ENCODE assay signal across 8 mouse cellular contexts in genomic region chr17:47922579-47922978, GRCm38 (mm10). TPM values are rescaled to one million over a fixed set of nuclear protein-coding genes. Genes with fewer than 3 reads are reported as not detected.
DNase-seq lines count a peak whose midpoint lies in the region; ATAC-seq and TF ChIP-seq lines count a peak whose summit lies in the region.

No protein-coding gene starts in this region.

- peaks cover 10% of the 10 kb centered on the region; the same call in 1 of the 2 replicates for H3K4me1 ChIP-seq in heart, postnatal 0 days (ENCODE audit: control insufficient read depth, insufficient read depth)
- H3K4me1 ChIP-seq in bone marrow, adult 2 months (ENCODE audit: control insufficient read depth, insufficient read depth, low read length), result peaks cover 2% of the 10 kb centered on the region; the same call in 1 of the 2 replicates
- H3K4me1 ChIP-seq in hindbrain, embryonic 10.5 days (replicated peaks), result peaks cover 84% of the 10 kb centered on the region
- H3K4me1 ChIP-seq in midbrain, embryonic 10.5 days, result peaks cover 87% of the 10 kb centered on the region

- no peak for TF ChIP-seq POLR2A in bone marrow, adult 2 months (IDR thresholded peaks at IDR 0.05; ENCODE audit: borderline replicate concordance, control insufficient read depth, low read depth, low read length)

- H3K27ac ChIP-seq in heart, postnatal 0 days (ENCODE audit: low read depth), result no peak overlapping the region
- no peak overlapping the region for H3K27ac ChIP-seq in bone marrow, adult 2 months (ENCODE audit: control insufficient read depth, insufficient read depth, low read depth, low read length, poor library complexity)
- peak overlapping the region; percentile 99 for H3K27ac ChIP-seq in hindbrain, embryonic 10.5 days
- peak overlapping the region; percentile 99 for H3K27ac ChIP-seq in midbrain, embryonic 10.5 days (replicated peaks)

- WGBS in heart, postnatal 0 days, result 3% methylated on average over 24 of the region's 24 CpGs
- WGBS in bone marrow, adult 2 months, result 2% methylated on average over 24 of the region's 24 CpGs
- under 1% methylated on average over 24 of the region's 24 CpGs for WGBS in hindbrain, embryonic 10.5 days
- under 1% methylated on average over 24 of the region's 24 CpGs for WGBS in midbrain, embryonic 10.5 days

- DNase-seq in heart, postnatal 0 days (ENCODE audit: low spot score), result no peak
- DNase-seq in heart, adult 8-10 months (ENCODE audit: low spot score), result no peak
- peak; percentile 41 for DNase-seq in hindbrain, embryonic 10.5 days (ENCODE audit: low spot score)
- peak; percentile 43 for DNase-seq in midbrain, embryonic 10.5 days (ENCODE audit: low spot score)
- DNase-seq in urinary bladder, adult 2 months (ENCODE audit: low spot score), result no peak
- DNase-seq in embryo, embryonic 10.5 days (ENCODE audit: low spot score), result no peak
- no peak for DNase-seq in embryo, embryonic 9.5 days (ENCODE audit: extremely low spot score)

- TF ChIP-seq CTCF in heart, postnatal 0 days (IDR thresholded peaks at IDR 0.05; ENCODE audit: low read depth), result no peak
- no peak for TF ChIP-seq CTCF in bone marrow, adult 2 months (IDR thresholded peaks at IDR 0.05; ENCODE audit: control insufficient read depth, insufficient read depth, low read length)

- peaks cover 2% of the 10 kb centered on the region; the same call in 1 of the 2 replicates for H3K27me3 ChIP-seq in heart, postnatal 0 days (ENCODE audit: control insufficient read depth, insufficient read depth, low read length)
- H3K27me3 ChIP-seq in hindbrain, embryonic 10.5 days (ENCODE audit: insufficient read depth, poor library complexity, severe bottlenecking), result peaks cover 11% of the 10 kb centered on the region; the same call in 1 of the 2 replicates
- peaks cover 20% of the 10 kb centered on the region for H3K27me3 ChIP-seq in midbrain, embryonic 10.5 days (ENCODE audit: low read depth, poor library complexity, severe bottlenecking)

- H3K9me3 ChIP-seq in heart, postnatal 0 days (replicated peaks; ENCODE audit: control insufficient read depth, low read length), result no peaks in the 10 kb centered on the region
- no peaks in the 10 kb centered on the region for H3K9me3 ChIP-seq in hindbrain, embryonic 10.5 days
- H3K9me3 ChIP-seq in midbrain, embryonic 10.5 days (replicated peaks), result no peaks in the 10 kb centered on the region

- peak overlapping the region; percentile 97 for H3K4me2 ChIP-seq in heart, postnatal 0 days (ENCODE audit: low read depth, low read length)

- H3K36me3 ChIP-seq in heart, postnatal 0 days (replicated peaks; ENCODE audit: control insufficient read depth, insufficient read depth, low read length), result no peaks in the 10 kb centered on the region
- peaks cover 39% of the 10 kb centered on the region for H3K36me3 ChIP-seq in hindbrain, embryonic 10.5 days
- peaks cover 44% of the 10 kb centered on the region for H3K36me3 ChIP-seq in midbrain, embryonic 10.5 days

- no peak for ATAC-seq in heart, postnatal 0 days (ENCODE audit: insufficient read depth, low read depth)

- H3K4me3 ChIP-seq in heart, postnatal 0 days (ENCODE audit: low read depth, low read length), result peak overlapping the region; percentile 91
- H3K4me3 ChIP-seq in bone marrow, adult 2 months (replicated peaks; ENCODE audit: control insufficient read depth, low read depth, low read length), result peak overlapping the region; percentile 8
- H3K4me3 ChIP-seq in hindbrain, embryonic 10.5 days, result peak overlapping the region; percentile 98
- H3K4me3 ChIP-seq in midbrain, embryonic 10.5 days, result peak overlapping the region; percentile 99

- H3K9ac ChIP-seq in heart, postnatal 0 days (replicated peaks; ENCODE audit: low read depth, low read length), result peak overlapping the region; percentile 80

- no peak for TF ChIP-seq EP300 in heart, postnatal 0 days (IDR thresholded peaks at IDR 0.05; ENCODE audit: low read depth)

RNA-seq across cellular contexts. Expression of gene Foxp4, which starts 1.9 kb away (rescaled TPM):
- 14.2 and 21.0 TPM in 2 replicates for total RNA-seq in heart, postnatal 0 days (2014; rRNA removed; ENCODE audit: low replicate concordance)
- 3.3 and 4.1 TPM in 2 replicates for polyA plus RNA-seq in heart, postnatal 0 days (2015; fragmentation: Nextera tagmentation; extraction: Ambion mirVana)
- 10 to 100 TPM; 10.2 to 12.7 (median 10.5) TPM for total RNA-seq in heart, adult 8-10 months (2022)
- polyA plus RNA-seq in bone marrow, adult 2 months (2011; ENCODE audit: insufficient read depth, insufficient read length, low replicate concordance, missing spikeins), result 10.2 and 14.6 TPM in 2 replicates
- polyA plus RNA-seq in hindbrain, embryonic 10.5 days (2016; fragmentation: Nextera tagmentation; extraction: Ambion mirVana), result 25.1 and 29.4 TPM in 2 replicates
- polyA plus RNA-seq in midbrain, embryonic 10.5 days (2016; fragmentation: Nextera tagmentation; extraction: Ambion mirVana), result 21.8 and 25.5 TPM in 2 replicates
- 23.6 and 36.5 TPM in 2 replicates for polyA plus RNA-seq in urinary bladder, adult 2 months (2012; rRNA removed)

Comparison
In these comparisons a context has a peak if more than half of its experiments do, and no peak if none do; other contexts are left out.
1. DNase-seq: peak in hindbrain, embryonic 10.5 days (single experiment) and midbrain, embryonic 10.5 days (single experiment); none in heart, postnatal 0 days (single experiment), heart, adult 8-10 months (single experiment), urinary bladder, adult 2 months (single experiment), embryo, embryonic 10.5 days (single experiment) and embryo, embryonic 9.5 days (single experiment).
2. H3K27ac ChIP-seq: peak in hindbrain, embryonic 10.5 days (single experiment) and midbrain, embryonic 10.5 days (single experiment); none in heart, postnatal 0 days (single experiment) and bone marrow, adult 2 months (single experiment).
3. H3K4me3 ChIP-seq: peak in every context shown above with its lines; median percentile 99 in midbrain, embryonic 10.5 days; 98 in hindbrain, embryonic 10.5 days; 91 in heart, postnatal 0 days; 8 in bone marrow, adult 2 months.